Mouse (Mus musculus) lung, postnatal 0 days (tissue): ENCODE measurements at regions not wholly inside any gene's neighbourhood (a gene's known extent, or its start where the extent isn't known, plus 50 kb on each side); places are given as distances from the start of the nearest gene placed in this dataset.

Source experiments
- ATAC-seq: fragments of 200-750 bp; cut with Nextera tagmentation; 2 replicates; pipeline ENCODE4 v1.8.0; 2017; ENCODE audit warnings: moderate library complexity
- DNase-seq: peaks from one replicate; pipeline ENCODE4 v3.0.0-alpha.2; 2016; ENCODE audit warnings: low spot score
- H3K27ac ChIP-seq: fragments of 300-500 bp; sonication (generic); 2 replicates; pipeline ENCODE4 v1.5.1; 2014; ENCODE audit warnings: antibody characterized with exemption, mild to moderate bottlenecking, low read length, mixed read lengths
- H3K27me3 ChIP-seq: fragments of 300-500 bp; sonication (generic); replicated peaks from 2 replicates; pipeline ENCODE4 v1.6.1; 2014; ENCODE audit warnings: low read length, mixed read lengths; ENCODE audit not compliant: insufficient read depth
- H3K36me3 ChIP-seq: fragments of 300-500 bp; sonication (generic); 2 replicates; pipeline ENCODE4 v1.6.1; 2014; ENCODE audit warnings: low read length, mixed read lengths; ENCODE audit not compliant: insufficient read depth
- H3K4me1 ChIP-seq: fragments of 300-500 bp; sonication (generic); 2 replicates; pipeline ENCODE4 v1.6.1; 2014; ENCODE audit warnings: antibody characterized with exemption, low read depth, low read length, mixed read lengths; ENCODE audit not compliant: insufficient read depth
- H3K4me2 ChIP-seq: fragments of 300-500 bp; sonication (generic); replicated peaks from 2 replicates; pipeline ENCODE4 v1.6.1; 2014; ENCODE audit warnings: low read depth, mild to moderate bottlenecking, low read length, moderate library complexity, mixed read lengths
- H3K4me3 ChIP-seq: fragments of 300-500 bp; sonication (generic); 2 replicates; pipeline ENCODE4 v1.5.1; 2014; ENCODE audit warnings: low read depth, low read length
- H3K9ac ChIP-seq: fragments of 300-500 bp; sonication (generic); replicated peaks from 2 replicates; pipeline ENCODE4 v1.6.1; 2014; ENCODE audit warnings: low read depth, mild to moderate bottlenecking
- H3K9me3 ChIP-seq: fragments of 300-500 bp; sonication (generic); 2 replicates; pipeline ENCODE4 v1.6.1; 2016; ENCODE audit warnings: low read length, mixed read lengths
- CTCF ChIP-seq: IDR thresholded peaks from 2 replicates; pipeline ENCODE4 v1.5.1; 2016; ENCODE audit warnings: antibody characterized with exemption, mild to moderate bottlenecking
- EP300 ChIP-seq: IDR thresholded peaks from 2 replicates; pipeline ENCODE4 v1.6.1; 2016; ENCODE audit warnings: antibody characterized with exemption, mild to moderate bottlenecking, control low read depth
- WGBS: fragments of 180-500 bp; shearing (Covaris S2); extraction: QIAGEN DNeasy Blood & Tissue Kit; methylation state at CpG from one replicate; pipeline ENCODE4 v1.1.7; 2014; 5-methylcytosine and 5-hydroxymethylcytosine counted together

GRCm38 (mm10) chr10:125900562-125900961, 65.4 kb upstream of the Lrig3 start:
- ATAC-seq (no peak), DNase-seq (no peak)
- Histone ChIP-seq H3K27me3 (no peaks in the 10 kb centered on the region), H3K9ac (no peak overlapping the region), H3K9me3 (no peaks in the 10 kb centered on the region), H3K4me1 (no peaks in the 10 kb centered on the region), H3K27ac (no peak overlapping the region), H3K4me3 (no peak overlapping the region), H3K36me3 (no peaks in the 10 kb centered on the region), H3K4me2 (no peak overlapping the region)
- 79% methylated on average over 2 of the region's 2 CpGs for WGBS
- no peak for TF ChIP-seq CTCF
- no peak for TF ChIP-seq EP300

DNA sequence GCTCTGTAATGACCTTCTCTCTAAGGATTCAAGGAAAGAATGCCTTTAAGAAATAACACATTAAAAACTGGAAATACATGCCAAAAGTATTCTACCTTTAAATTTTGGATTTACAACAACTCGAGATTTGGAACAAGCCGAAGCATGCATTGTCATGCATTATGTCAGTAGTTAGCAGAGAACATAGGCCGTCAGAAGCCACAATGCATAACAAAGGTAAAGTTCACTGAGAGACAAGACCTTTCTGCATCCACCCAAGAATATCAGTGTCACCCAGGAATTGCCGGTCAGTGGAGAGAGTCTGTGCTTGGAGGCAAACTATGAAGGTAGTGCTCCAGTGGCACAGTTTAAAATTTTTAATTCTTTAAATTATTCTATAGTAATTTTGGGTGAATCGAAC, 63.3 kb upstream of the Lrig3 start:
- no peak for TF ChIP-seq EP300
- TF ChIP-seq CTCF = no peak
- no peak for DNase-seq
- H3K9me3 ChIP-seq = no peaks in the 10 kb centered on the region
- H3K9ac ChIP-seq = no peak overlapping the region
- no peak overlapping the region for H3K4me3 ChIP-seq
- no peaks in the 10 kb centered on the region for H3K4me1 ChIP-seq
- no peak for ATAC-seq
- no peak overlapping the region for H3K27ac ChIP-seq
- no peak overlapping the region for H3K4me2 ChIP-seq
- no peaks in the 10 kb centered on the region for H3K36me3 ChIP-seq
- WGBS = 82% methylated on average over 5 of the region's 5 CpGs
- H3K27me3 ChIP-seq = no peaks in the 10 kb centered on the region

GRCm38 (mm10) chr10:125912207-125912606, 53.8 kb upstream of the Lrig3 start:
- Histone ChIP-seq H3K4me2 (no peak overlapping the region), H3K4me3 (no peak overlapping the region), H3K9me3 (no peaks in the 10 kb centered on the region), H3K27ac (no peak overlapping the region), H3K9ac (no peak overlapping the region), H3K36me3 (no peaks in the 10 kb centered on the region), H3K4me1 (no peaks in the 10 kb centered on the region), H3K27me3 (no peaks in the 10 kb centered on the region)
- ATAC-seq (no peak), DNase-seq (no peak)
- TF ChIP-seq EP300 = no peak
- TF ChIP-seq CTCF = no peak
- 60% methylated on average over 7 of the region's 7 CpGs for WGBS
